Mouse (Mus musculus): Measurements from ENCODE around the gene Kxd1.
"Not testable (repeated sequence)": the region's sequence is repeated elsewhere in the genome, so short reads cannot be mapped to it uniquely, and the experiment has no call there.

The Kxd1 gene

GRCm38 (mm10) chr8:70513441-70513840 is 14.3 kb downstream of the Kxd1 start:
- no peak for DNase-seq (ENCODE audit: low read depth, low spot score)

- DNase-seq (ENCODE audit: low read depth, low spot score): no peak
Measured at GRCm38 (mm10) chr8:70512253-70512903, 15.4 kb downstream of the Kxd1 start.

GRCm38 (mm10) chr8:70511770-70512169 is 16.0 kb downstream of the Kxd1 start:
- no peak for DNase-seq (ENCODE audit: low read depth, low spot score)

- not testable (repeated sequence) for DNase-seq (ENCODE audit: low read depth, low spot score)
Measured at GRCm38 (mm10) chr8:70511174-70511573, 16.6 kb downstream of the Kxd1 start.

GRCm38 (mm10) chr8:70510228-70510915 is 17.4 kb downstream of the Kxd1 start, which contains the start of gene Uba52:
Gene Uba52 (minus strand): TSS chr8:70510801.
- DNase-seq (ENCODE audit: low read depth, low spot score): peak; percentile 96

- DNase-seq (ENCODE audit: low read depth, low spot score): no peak
Measured at GRCm38 (mm10) chr8:70509281-70509952, 18.3 kb downstream of the Kxd1 start.

- no peak for DNase-seq (ENCODE audit: low read depth, low spot score)
Measured at GRCm38 (mm10) chr8:70507027-70507393, 20.7 kb downstream of the Kxd1 start.

- DNase-seq (ENCODE audit: low read depth, low spot score): peak; percentile 84
Measured at GRCm38 (mm10) chr8:70506328-70507026, 21.3 kb downstream of the Kxd1 start, which contains the start of gene Rex1bd. Gene Rex1bd (minus strand): TSS chr8:70506752.

GRCm38 (mm10) chr8:70505698-70506327 is 21.9 kb downstream of the Kxd1 start:
- no peak for DNase-seq (ENCODE audit: low read depth, low spot score)

GRCm38 (mm10) chr8:70504851-70505250 is 22.9 kb downstream of the Kxd1 start:
- DNase-seq (ENCODE audit: low read depth, low spot score): peak; percentile 70

GRCm38 (mm10) chr8:70504291-70504716 is 23.5 kb downstream of the Kxd1 start:
- DNase-seq (ENCODE audit: low read depth, low spot score): peak; percentile 80

- peak; percentile 61 for DNase-seq (ENCODE audit: low read depth, low spot score)
Measured at GRCm38 (mm10) chr8:70503062-70503750, 24.6 kb downstream of the Kxd1 start.

GRCm38 (mm10) chr8:70502540-70502939 is 25.2 kb downstream of the Kxd1 start:
- no peak for DNase-seq (ENCODE audit: low read depth, low spot score)

- peak; percentile 57 for DNase-seq (ENCODE audit: low read depth, low spot score)
Measured at GRCm38 (mm10) chr8:70501820-70502529, 25.8 kb downstream of the Kxd1 start.

GRCm38 (mm10) chr8:70500386-70501301 is 27.1 kb downstream of the Kxd1 start:
- no peak for DNase-seq (ENCODE audit: low read depth, low spot score)

- no peak for DNase-seq (ENCODE audit: low read depth, low spot score)
Measured at GRCm38 (mm10) chr8:70495771-70496062, 32.0 kb downstream of the Kxd1 start.

- no peak for DNase-seq (ENCODE audit: low read depth, low spot score)
Measured at GRCm38 (mm10) chr8:70495001-70495770, 32.6 kb downstream of the Kxd1 start.

GRCm38 (mm10) chr8:70494416-70494945 is 33.3 kb downstream of the Kxd1 start:
- DNase-seq (ENCODE audit: low read depth, low spot score): no peak

Measured in skeletal muscle tissue, adult 2 months (tissue).